In genomic region chr17:71874795-71875194, GRCm38 (mm10) we compare ENCODE assay signal across 10 mouse cellular contexts.
"Had no signal": no experiment of that assay in that cellular context is flagged by ENCODE, and none has a peak within 500 bp of the region (broad histone marks: within the 10 kb centered on the region; RNA-seq: fewer than 3 reads in every experiment).

No protein-coding gene starts in this region.

- H3K4me2 ChIP-seq: lung, embryonic 15.5 days; midbrain, embryonic 12.5 days; midbrain, embryonic 15.5 days; neural tube, embryonic 12.5 days; stomach, embryonic 15.5 days had no signal

- H3K36me3 ChIP-seq: lung, embryonic 15.5 days; midbrain, embryonic 12.5 days; midbrain, embryonic 15.5 days; neural tube, embryonic 12.5 days; stomach, embryonic 15.5 days had no signal

- ATAC-seq: liver, postnatal 0 days; lung, postnatal 0 days; midbrain, embryonic 15.5 days had no signal

- H3K9me3 ChIP-seq: lung, embryonic 15.5 days; midbrain, embryonic 12.5 days; midbrain, embryonic 15.5 days; neural tube, embryonic 12.5 days; stomach, embryonic 15.5 days had no signal

- H3K4me1 ChIP-seq: lung, embryonic 15.5 days; megakaryocyte, embryonic 14.5 days had no signal

- H3K4me3 ChIP-seq: lung, embryonic 15.5 days; megakaryocyte, embryonic 14.5 days; midbrain, embryonic 12.5 days; midbrain, embryonic 15.5 days; neural tube, embryonic 12.5 days; stomach, embryonic 15.5 days had no signal

- H3K27ac ChIP-seq: lung, embryonic 15.5 days; macrophage; midbrain, embryonic 12.5 days; midbrain, embryonic 15.5 days; neural tube, embryonic 12.5 days; stomach, embryonic 15.5 days; stomach, postnatal 0 days had no signal

- H3K27me3 ChIP-seq: lung, embryonic 15.5 days; midbrain, embryonic 12.5 days; midbrain, embryonic 15.5 days; neural tube, embryonic 12.5 days; stomach, embryonic 15.5 days had no signal

- H3K9ac ChIP-seq: liver, postnatal 0 days; lung, embryonic 15.5 days; midbrain, embryonic 12.5 days; midbrain, embryonic 15.5 days; neural tube, embryonic 12.5 days; stomach, embryonic 15.5 days had no signal
